Comparison of ENCODE assay signal across 13 mouse cellular contexts in the genomic region with DNA sequence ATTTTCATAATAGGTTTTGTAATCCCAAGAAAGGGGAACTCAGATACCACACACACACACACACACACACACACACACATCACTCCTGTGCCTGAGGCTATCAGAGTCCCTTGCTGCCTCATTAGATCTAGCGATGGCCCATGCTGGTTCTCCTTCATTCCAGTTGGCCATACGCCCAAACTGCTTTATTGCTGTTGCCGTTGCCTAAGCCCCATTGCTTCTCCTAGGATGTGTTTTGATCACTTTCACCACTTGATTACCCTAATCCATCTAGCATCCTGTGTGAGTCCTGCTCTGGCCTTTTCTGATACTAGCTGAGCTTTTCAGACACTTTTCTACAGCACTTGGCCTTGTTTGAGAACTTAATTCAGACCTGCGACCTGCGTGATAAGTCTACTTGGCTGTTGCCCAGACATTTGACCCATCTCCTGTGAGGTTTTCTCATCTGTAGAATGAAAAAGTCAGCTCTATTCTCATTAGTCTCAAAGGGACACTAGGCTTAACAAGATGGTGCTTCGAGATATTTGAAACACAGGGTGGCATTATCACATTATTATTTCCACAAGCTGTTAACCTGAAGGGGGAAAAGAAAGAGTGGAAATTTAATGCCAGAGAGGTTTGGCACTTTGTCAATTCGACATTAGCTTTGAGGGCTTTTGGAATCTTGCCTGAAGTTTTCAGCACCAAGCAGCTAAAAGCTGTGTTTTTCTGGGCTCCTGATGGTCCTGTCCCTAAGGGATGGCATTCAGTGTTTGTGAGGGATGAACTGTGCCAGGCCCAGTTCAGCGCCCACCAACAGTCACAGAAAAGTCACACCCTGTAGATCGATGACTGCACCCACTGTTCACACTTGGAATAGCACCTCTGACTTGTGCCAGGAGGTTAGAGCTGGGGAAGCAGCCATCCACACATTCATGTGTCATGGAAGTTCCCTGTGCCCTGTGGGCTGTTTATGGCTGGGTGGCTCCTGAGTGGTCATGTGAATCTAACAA. TPM values are rescaled to one million over a fixed set of nuclear protein-coding genes. Genes with fewer than 3 reads are reported as not detected.
DNase-seq lines count a peak whose midpoint lies in the region; ATAC-seq lines count a peak whose summit lies in the region.
"Had no signal": no experiment of that assay in that cellular context is flagged by ENCODE, and none has a peak within 500 bp of the region (broad histone marks: within the 10 kb centered on the region; RNA-seq: fewer than 3 reads in every experiment).

No protein-coding gene starts in this region.

- intact Hi-C loops in gastrocnemius, postnatal 36 days (cut with DNase I), result no loop called here

- ATAC-seq in frontal cortex, adult (ENCODE audit: low TSS enrichment), result peak; percentile 44; the same call in 1 of the 2 replicates
- peak; percentile 45; the same call in 1 of the 2 replicates for ATAC-seq in midbrain, embryonic 13.5 days
- no peak for ATAC-seq in midbrain, embryonic 11.5 days (ENCODE audit: low FRiP score)
- peak; percentile 92 for ATAC-seq in forebrain, embryonic 16.5 days
- peak; percentile 75 for ATAC-seq in midbrain, embryonic 16.5 days

- H3K27me3 ChIP-seq in midbrain, embryonic 13.5 days, result no peaks in the 10 kb centered on the region
- no peaks in the 10 kb centered on the region for H3K27me3 ChIP-seq in midbrain, embryonic 11.5 days (ENCODE audit: control insufficient read depth, insufficient read depth, low read length)
- H3K27me3 ChIP-seq in forebrain, embryonic 16.5 days (replicated peaks; ENCODE audit: control insufficient read depth, insufficient read depth, low read length), result no peaks in the 10 kb centered on the region
- no peaks in the 10 kb centered on the region for H3K27me3 ChIP-seq in midbrain, embryonic 16.5 days (ENCODE audit: control insufficient read depth, insufficient read depth, low read depth, low read length)
- H3K27me3 ChIP-seq: CH12.LX had no signal

- no peaks in the 10 kb centered on the region for H3K36me3 ChIP-seq in midbrain, embryonic 13.5 days
- no peaks in the 10 kb centered on the region for H3K36me3 ChIP-seq in midbrain, embryonic 11.5 days (ENCODE audit: control insufficient read depth, insufficient read depth, low read length)
- H3K36me3 ChIP-seq in forebrain, embryonic 16.5 days (ENCODE audit: control insufficient read depth, insufficient read depth), result no peaks in the 10 kb centered on the region
- no peaks in the 10 kb centered on the region for H3K36me3 ChIP-seq in midbrain, embryonic 16.5 days (ENCODE audit: control insufficient read depth, insufficient read depth, low read length)
- H3K36me3 ChIP-seq: limb, embryonic 15.5 days had no signal

- H3K9me3 ChIP-seq in midbrain, embryonic 13.5 days, result no peaks in the 10 kb centered on the region
- H3K9me3 ChIP-seq in midbrain, embryonic 11.5 days (ENCODE audit: control insufficient read depth, low read length), result no peaks in the 10 kb centered on the region
- no peaks in the 10 kb centered on the region for H3K9me3 ChIP-seq in forebrain, embryonic 16.5 days (ENCODE audit: control insufficient read depth, low read length)
- H3K9me3 ChIP-seq in midbrain, embryonic 16.5 days (replicated peaks; ENCODE audit: control insufficient read depth, low read length, poor library complexity, severe bottlenecking), result no peaks in the 10 kb centered on the region
- H3K9me3 ChIP-seq: limb, embryonic 15.5 days had no signal

- no peak overlapping the region for H3K9ac ChIP-seq in midbrain, embryonic 13.5 days (replicated peaks)
- no peak overlapping the region for H3K9ac ChIP-seq in midbrain, embryonic 11.5 days (ENCODE audit: low read length)
- no peak overlapping the region for H3K9ac ChIP-seq in forebrain, embryonic 16.5 days (replicated peaks; ENCODE audit: low read depth, low read length)
- H3K9ac ChIP-seq in midbrain, embryonic 16.5 days (ENCODE audit: low read depth, low read length), result no peak overlapping the region
- H3K9ac ChIP-seq: limb, embryonic 15.5 days had no signal

- WGBS in midbrain, embryonic 13.5 days, result 70% methylated on average over 9 of the region's 9 CpGs
- 82% methylated on average over 9 of the region's 9 CpGs for WGBS in midbrain, embryonic 11.5 days
- WGBS in forebrain, embryonic 16.5 days, result 18% methylated on average over 9 of the region's 9 CpGs
- WGBS in midbrain, embryonic 16.5 days, result 54% methylated on average over 9 of the region's 9 CpGs

- DNase-seq in frontal cortex, postnatal 10 days (ENCODE audit: low spot score in 2 of 2), result no peak
- DNase-seq in midbrain, embryonic 11.5 days (ENCODE audit: low spot score, missing footprints), result no peak
- DNase-seq in gastrocnemius, postnatal 36 days, result no peak
- no peak for DNase-seq in frontal cortex, postnatal 36 days (ENCODE audit: low spot score in 2 of 2)
- DNase-seq: heart, postnatal 4 days; lung, postnatal 10 days had no signal

- no peak overlapping the region for H3K27ac ChIP-seq in midbrain, embryonic 13.5 days
- H3K27ac ChIP-seq in midbrain, embryonic 11.5 days (ENCODE audit: low read depth, low read length), result no peak overlapping the region
- peak overlapping the region; percentile 75 for H3K27ac ChIP-seq in forebrain, embryonic 16.5 days (ENCODE audit: low read length)
- H3K27ac ChIP-seq in midbrain, embryonic 16.5 days (ENCODE audit: low read length), result no peak overlapping the region
- H3K27ac ChIP-seq: limb, embryonic 15.5 days had no signal

- no peak overlapping the region for H3K4me3 ChIP-seq in midbrain, embryonic 13.5 days (replicated peaks)
- no peak overlapping the region for H3K4me3 ChIP-seq in midbrain, embryonic 11.5 days (ENCODE audit: low read depth, low read length)
- no peak overlapping the region for H3K4me3 ChIP-seq in forebrain, embryonic 16.5 days (replicated peaks; ENCODE audit: low read length)
- H3K4me3 ChIP-seq in midbrain, embryonic 16.5 days (ENCODE audit: low read depth, low read length), result no peak overlapping the region
- H3K4me3 ChIP-seq: limb, embryonic 15.5 days; myocyte had no signal

- H3K4me1 ChIP-seq in midbrain, embryonic 13.5 days (replicated peaks), result peaks cover 4% of the 10 kb centered on the region; the same call in 1 of the 2 replicates
- H3K4me1 ChIP-seq in midbrain, embryonic 11.5 days (ENCODE audit: control insufficient read depth, insufficient read depth, low read length), result no peaks in the 10 kb centered on the region
- H3K4me1 ChIP-seq in forebrain, embryonic 16.5 days (replicated peaks; ENCODE audit: control insufficient read depth, insufficient read depth, low read length), result peaks cover 18% of the 10 kb centered on the region
- no peaks in the 10 kb centered on the region; the same call in 1 of the 2 replicates for H3K4me1 ChIP-seq in midbrain, embryonic 16.5 days (ENCODE audit: control insufficient read depth, insufficient read depth, low read length)
- H3K4me1 ChIP-seq: limb, embryonic 15.5 days had no signal

- H3K4me2 ChIP-seq in midbrain, embryonic 13.5 days (replicated peaks), result no peak overlapping the region
- no peak overlapping the region for H3K4me2 ChIP-seq in midbrain, embryonic 11.5 days
- H3K4me2 ChIP-seq in forebrain, embryonic 16.5 days (ENCODE audit: low read length), result peak overlapping the region; percentile 9; the same call in 1 of the 2 replicates
- no peak overlapping the region for H3K4me2 ChIP-seq in midbrain, embryonic 16.5 days (ENCODE audit: low read length)
- H3K4me2 ChIP-seq: limb, embryonic 15.5 days had no signal

RNA-seq across cellular contexts. Expression of a gene that starts 7.1 kb away (rescaled TPM):
- 127 and 128 TPM in 2 replicates for polyA plus RNA-seq in midbrain, embryonic 13.5 days (2015; fragmentation: Nextera tagmentation; extraction: Ambion mirVana)
- 83.1 and 89.8 TPM in 2 replicates for polyA plus RNA-seq in midbrain, embryonic 11.5 days (2014; fragmentation: Nextera tagmentation; extraction: Ambion mirVana)
- 173 and 197 TPM in 2 replicates for polyA plus RNA-seq in forebrain, embryonic 16.5 days (2015; fragmentation: Nextera tagmentation; extraction: Ambion mirVana)
- 143 and 147 TPM in 2 replicates for polyA plus RNA-seq in midbrain, embryonic 16.5 days (2015; fragmentation: Nextera tagmentation; extraction: Ambion mirVana)
- 100 to 1,000 TPM; 105 to 129 TPM for total RNA-seq in gastrocnemius, postnatal 36 days (2021)
